Mouse (Mus musculus): ENCODE results near the gene Filip1.

GRCm38 (mm10) chr9:79823856-79824255 is 188.8 kb downstream of the Filip1 start:
- TF ChIP-seq CTCF (IDR thresholded peaks at IDR 0.05) (no peak), EP300 (IDR thresholded peaks at IDR 0.05) (no peak)
